Mouse (Mus musculus) stomach, postnatal 0 days (tissue): ENCODE data around the gene Fndc11. TPM values are rescaled to one million over a fixed set of nuclear protein-coding genes. Genes with fewer than 3 reads are reported as not detected.

Experiments
- ATAC-seq: fragments of 200-750 bp; cut with Nextera tagmentation; 2 replicates; pipeline ENCODE4 v1.8.0; 2017; ENCODE audit not compliant: low FRiP score, low TSS enrichment
- DNase-seq: peaks from one replicate; pipeline ENCODE4 v3.0.0-alpha.2; 2016; ENCODE audit warnings: low spot score
- H3K27ac ChIP-seq: fragments of 300-500 bp; sonication (generic); replicated peaks from 2 replicates; pipeline ENCODE4 v1.5.1; 2014; ENCODE audit warnings: mild to moderate bottlenecking, control low read depth
- H3K27me3 ChIP-seq: fragments of 300-500 bp; sonication (generic); 2 replicates; pipeline ENCODE4 v1.6.1; 2014; ENCODE audit warnings: low read length; ENCODE audit not compliant: control insufficient read depth, insufficient read depth
- H3K36me3 ChIP-seq: fragments of 300-500 bp; sonication (generic); 2 replicates; pipeline ENCODE4 v1.6.1; 2014; ENCODE audit warnings: low read length, mixed read lengths; ENCODE audit not compliant: control insufficient read depth, insufficient read depth
- H3K4me1 ChIP-seq: fragments of 300-500 bp; sonication (generic); replicated peaks from 2 replicates; pipeline ENCODE4 v1.6.1; 2014; ENCODE audit warnings: antibody characterized with exemption; ENCODE audit not compliant: control insufficient read depth, insufficient read depth
- H3K4me2 ChIP-seq: fragments of 300-500 bp; sonication (generic); replicated peaks from 2 replicates; pipeline ENCODE4 v1.6.1; 2014; ENCODE audit warnings: low read depth, mild to moderate bottlenecking, control low read depth, moderate library complexity
- H3K4me3 ChIP-seq: fragments of 300-500 bp; sonication (generic); 2 replicates; pipeline ENCODE4 v1.5.1; 2014; ENCODE audit warnings: low read depth, low read length, control low read depth
- H3K9ac ChIP-seq: fragments of 300-500 bp; sonication (generic); 2 replicates; pipeline ENCODE4 v1.6.1; 2014; ENCODE audit warnings: mild to moderate bottlenecking, low read length, control low read depth, mixed read lengths
- H3K9me3 ChIP-seq: fragments of 300-500 bp; sonication (generic); 2 replicates; pipeline ENCODE4 v1.6.1; 2016; ENCODE audit warnings: low read length; ENCODE audit not compliant: control insufficient read depth
- CTCF ChIP-seq: IDR thresholded peaks from 2 replicates; pipeline ENCODE4 v1.5.1; 2016; ENCODE audit warnings: antibody characterized with exemption, low read depth, mild to moderate bottlenecking, moderate library complexity
- EP300 ChIP-seq: optimal IDR thresholded peaks from 2 replicates; pipeline ENCODE3; 2016; ENCODE audit warnings: antibody characterized with exemption
- WGBS: fragments of 180-500 bp; shearing (Covaris S2); extraction: QIAGEN DNeasy Blood & Tissue Kit; methylation state at CpG from one replicate; pipeline ENCODE4 v1.1.7; 2014; 5-methylcytosine and 5-hydroxymethylcytosine counted together
- polyA plus RNA-seq: library from polyadenylated mRNA; unstranded; fragments of >200 nt; fragmentation: Nextera tagmentation; extraction: Ambion mirVana; gene quantifications from 2 replicates; pipeline ENCODE4 v1.2.1, GENCODE M21; 2015

The Fndc11 gene
- 0.36 and 0.45 TPM in 2 replicates for polyA plus RNA-seq

GRCm38 (mm10) chr2:181219538-181220216 lies at the start of gene Fndc11:
Gene Fndc11, plus strand, starts transcription at chr2:181220013.
- peak within 1 kb of the TSS; percentile 27 for H3K4me3 ChIP-seq
- H3K27ac ChIP-seq, result peak within 1 kb of the TSS; percentile 30; the same call in 1 of the 2 replicates
- H3K9me3 ChIP-seq, result no peaks in the 10 kb centered on the region
- peak within 1 kb of the TSS; percentile 43; the same call in 1 of the 2 replicates for H3K9ac ChIP-seq
- H3K27me3 ChIP-seq, result no peaks in the 10 kb centered on the region
- H3K36me3 ChIP-seq, result no peaks in the 10 kb centered on the region
- H3K4me1 ChIP-seq, result peaks cover 5% of the 10 kb centered on the region
- ATAC-seq (peak; percentile 89), DNase-seq (peak; percentile 81)
- TF ChIP-seq EP300 (no peak), CTCF (peak; percentile 62)
- H3K4me2 ChIP-seq, result peak within 1 kb of the TSS; percentile 58
- WGBS, result 2% methylated on average over 25 of the region's 25 CpGs

- no peaks in the 10 kb centered on the region for H3K36me3 ChIP-seq
- ATAC-seq (no peak), DNase-seq (no peak)
- no peak overlapping the region for H3K4me2 ChIP-seq
- H3K4me3 ChIP-seq, result no peak overlapping the region
- H3K27me3 ChIP-seq, result no peaks in the 10 kb centered on the region
- no peaks in the 10 kb centered on the region for H3K9me3 ChIP-seq
- WGBS, result 82% methylated on average over 3 of the region's 3 CpGs
- H3K4me1 ChIP-seq, result no peaks in the 10 kb centered on the region
- no peak overlapping the region for H3K27ac ChIP-seq
- H3K9ac ChIP-seq, result no peak overlapping the region
- TF ChIP-seq EP300, result no peak
- TF ChIP-seq CTCF, result no peak
These were observed 45.2 kb upstream of the Fndc11 start for GRCm38 (mm10) chr2:181174646-181175045.

GRCm38 (mm10) chr2:181178015-181178414 lies 41.8 kb upstream of the Fndc11 start:
- Histone ChIP-seq H3K27ac (no peak overlapping the region), H3K27me3 (no peaks in the 10 kb centered on the region), H3K9ac (no peak overlapping the region), H3K4me1 (no peaks in the 10 kb centered on the region), H3K36me3 (no peaks in the 10 kb centered on the region), H3K4me2 (no peak overlapping the region), H3K9me3 (no peaks in the 10 kb centered on the region), H3K4me3 (no peak overlapping the region)
- no peak for DNase-seq
- ATAC-seq, result no peak
- TF ChIP-seq EP300 (no peak), CTCF (no peak)
- 70% methylated on average over 3 of the region's 3 CpGs for WGBS

- no peaks in the 10 kb centered on the region for H3K36me3 ChIP-seq
- H3K9ac ChIP-seq, result no peak overlapping the region
- no peaks in the 10 kb centered on the region for H3K4me1 ChIP-seq
- no peak overlapping the region for H3K4me2 ChIP-seq
- H3K27me3 ChIP-seq, result no peaks in the 10 kb centered on the region
- no peak overlapping the region for H3K27ac ChIP-seq
- ATAC-seq (no peak), DNase-seq (no peak)
- 60% methylated on average over 5 of the region's 5 CpGs for WGBS
- no peaks in the 10 kb centered on the region for H3K9me3 ChIP-seq
- no peak overlapping the region for H3K4me3 ChIP-seq
- TF ChIP-seq CTCF (no peak), EP300 (no peak)
These were observed 41.3 kb upstream of the Fndc11 start for GRCm38 (mm10) chr2:181178471-181178870.

GRCm38 (mm10) chr2:181180898-181181297 lies 38.9 kb upstream of the Fndc11 start:
- no peaks in the 10 kb centered on the region for H3K27me3 ChIP-seq
- H3K4me2 ChIP-seq, result no peak overlapping the region
- no peak overlapping the region for H3K4me3 ChIP-seq
- no peak overlapping the region for H3K9ac ChIP-seq
- WGBS, result 65% methylated on average over 6 of the region's 6 CpGs
- no peaks in the 10 kb centered on the region for H3K36me3 ChIP-seq
- H3K9me3 ChIP-seq, result no peaks in the 10 kb centered on the region
- DNase-seq (no peak), ATAC-seq (no peak)
- no peaks in the 10 kb centered on the region for H3K4me1 ChIP-seq
- no peak for TF ChIP-seq CTCF
- TF ChIP-seq EP300, result no peak
- H3K27ac ChIP-seq, result no peak overlapping the region

- under 1% methylated on average over 14 of the region's 14 CpGs for WGBS
These were observed 33.2 kb upstream of the Fndc11 start for GRCm38 (mm10) chr2:181186635-181187034.

More at GRCm38 (mm10) chr2:181186635-181187034, 33.2 kb upstream of the Fndc11 start:
- Histone ChIP-seq H3K36me3 (no peaks in the 10 kb centered on the region), H3K27me3 (no peaks in the 10 kb centered on the region), H3K4me2 (peak overlapping the region; percentile 59), H3K9ac (peak overlapping the region; percentile 86), H3K4me3 (peak overlapping the region; percentile 70), H3K4me1 (no peaks in the 10 kb centered on the region), H3K27ac (peak overlapping the region; percentile 97), H3K9me3 (no peaks in the 10 kb centered on the region)
- peak; percentile 91 for DNase-seq
- peak; percentile 81 for ATAC-seq
- TF ChIP-seq CTCF, result peak; percentile 99
- no peak for TF ChIP-seq EP300
